ENCODE assay signal across 7 mouse cellular contexts in genomic region chrX:106043863-106044617, GRCm38 (mm10). TPM values are rescaled to one million over a fixed set of nuclear protein-coding genes. Genes with fewer than 3 reads are reported as not detected.
DNase-seq lines count a peak whose midpoint lies in the region; ATAC-seq lines count a peak whose summit lies in the region.

No protein-coding gene starts in this region.

- no peak overlapping the region for H3K27ac ChIP-seq in liver, embryonic 11.5 days (ENCODE audit: low read depth, low read length)
- H3K27ac ChIP-seq in stomach, embryonic 15.5 days: peak overlapping the region; percentile 48

- peak overlapping the region; percentile 40 for H3K4me2 ChIP-seq in liver, embryonic 11.5 days
- 0 out of 2 replicates have a peak overlapping the region, but pooled peaks have one; percentile 13 for H3K4me2 ChIP-seq in stomach, embryonic 15.5 days

- H3K36me3 ChIP-seq in liver, embryonic 11.5 days (ENCODE audit: control insufficient read depth, insufficient read depth, low read length): no peaks in the 10 kb centered on the region
- no peaks in the 10 kb centered on the region for H3K36me3 ChIP-seq in stomach, embryonic 15.5 days

- DNase-seq in liver, embryonic 11.5 days (ENCODE audit: low spot score): no peak
- no peak for DNase-seq in liver
- peak; percentile 66 for DNase-seq in brain, adult 2 months (ENCODE audit: low read depth, low spot score)
- DNase-seq in cerebellum, adult 9-11 months: no peak
- no peak for DNase-seq in adrenal gland, postnatal 14 days

- no peaks in the 10 kb centered on the region for H3K27me3 ChIP-seq in liver, embryonic 11.5 days (replicated peaks; ENCODE audit: control insufficient read depth, insufficient read depth, low read length)
- no peaks in the 10 kb centered on the region for H3K27me3 ChIP-seq in stomach, embryonic 15.5 days (replicated peaks)

- no peaks in the 10 kb centered on the region for H3K9me3 ChIP-seq in liver, embryonic 11.5 days (ENCODE audit: control insufficient read depth, low read length)
- H3K9me3 ChIP-seq in stomach, embryonic 15.5 days: no peaks in the 10 kb centered on the region

- no peak overlapping the region for H3K4me3 ChIP-seq in liver, embryonic 11.5 days (ENCODE audit: low read depth, low read length)
- H3K4me3 ChIP-seq in stomach, embryonic 15.5 days (replicated peaks): no peak overlapping the region

- peak; percentile 75 for ATAC-seq in liver, embryonic 11.5 days (replicated peaks; ENCODE audit: low FRiP score)
- ATAC-seq in hematopoietic stem cell, adult 5-6 weeks (replicated peaks in 1 of 2; ENCODE audit: insufficient read depth in 1 of 2, low FRiP score in 2 of 2, low TSS enrichment in 1 of 2, low read depth in 1 of 2, poor library complexity in 2 of 2, severe bottlenecking in 2 of 2): peak; percentile 83 to 87
- ATAC-seq in stomach, embryonic 15.5 days (ENCODE audit: insufficient read depth, low FRiP score, low read depth): no peak; the same call in 1 of the 2 replicates

- 31% methylated on average over 8 of the region's 8 CpGs for WGBS in liver, embryonic 11.5 days
- WGBS in stomach, embryonic 15.5 days: 32% methylated on average over 8 of the region's 8 CpGs

- H3K4me1 ChIP-seq in liver, embryonic 11.5 days (replicated peaks; ENCODE audit: control insufficient read depth, insufficient read depth, low read length): peaks cover 14% of the 10 kb centered on the region
- H3K4me1 ChIP-seq in stomach, embryonic 15.5 days: 0 out of 2 replicates have a peak, but pooled peaks cover 3% of the 10 kb centered on the region

- H3K9ac ChIP-seq in liver, embryonic 11.5 days (ENCODE audit: low read depth, low read length): no peak overlapping the region
- no peak overlapping the region for H3K9ac ChIP-seq in stomach, embryonic 15.5 days

RNA-seq across cellular contexts. Expression of gene Atp7a, which starts 17.0 kb away (rescaled TPM):
- 16.2 and 19.7 TPM in 2 replicates for polyA plus RNA-seq in liver, embryonic 11.5 days (2014; fragmentation: Nextera tagmentation; extraction: Ambion mirVana)
- 9.1 and 19.3 TPM in 2 replicates for total RNA-seq in hematopoietic stem cell, adult 5-6 weeks (2017)
- polyA plus RNA-seq in stomach, embryonic 15.5 days (2015; fragmentation: Nextera tagmentation; extraction: Ambion mirVana): 22.5 and 24.8 TPM in 2 replicates
- 30.0 and 31.6 TPM in 2 replicates for total RNA-seq in adrenal gland, postnatal 14 days (2021)

RNA-seq across cellular contexts. Expression of gene Cox7b, which starts 28.5 kb away (rescaled TPM):
- polyA plus RNA-seq in liver, embryonic 11.5 days (2014; fragmentation: Nextera tagmentation; extraction: Ambion mirVana): 433 and 493 TPM in 2 replicates
- total RNA-seq in hematopoietic stem cell, adult 5-6 weeks (2017): 297 and 349 TPM in 2 replicates
- 412 and 422 TPM in 2 replicates for polyA plus RNA-seq in stomach, embryonic 15.5 days (2015; fragmentation: Nextera tagmentation; extraction: Ambion mirVana)
- total RNA-seq in adrenal gland, postnatal 14 days (2021): 824 and 885 TPM in 2 replicates

RNA-seq across cellular contexts. Expression of gene Magt1, which starts 32.3 kb away (rescaled TPM):
- 56.8 and 61.2 TPM in 2 replicates for polyA plus RNA-seq in liver, embryonic 11.5 days (2014; fragmentation: Nextera tagmentation; extraction: Ambion mirVana)
- 51.5 and 55.1 TPM in 2 replicates for total RNA-seq in hematopoietic stem cell, adult 5-6 weeks (2017)
- 74.3 and 79.6 TPM in 2 replicates for polyA plus RNA-seq in stomach, embryonic 15.5 days (2015; fragmentation: Nextera tagmentation; extraction: Ambion mirVana)
- total RNA-seq in adrenal gland, postnatal 14 days (2021): 58.0 and 59.5 TPM in 2 replicates
